Mouse (Mus musculus): ENCODE measurements at regions not wholly inside any gene's neighbourhood (a gene's known extent, or its start where the extent isn't known, plus 50 kb on each side); places are given as distances from the start of the nearest gene placed in this dataset.

GRCm38 (mm10) chr13:85639376-85640229 is 350.7 kb upstream of the Rasa1 start:
- ATAC-seq, result peak; percentile 47

GRCm38 (mm10) chr13:85629506-85630175 is 340.7 kb upstream of the Rasa1 start:
- ATAC-seq, result no peak
